Mouse (Mus musculus): ENCODE results near the gene Glyr1. TPM values are rescaled to one million over a fixed set of nuclear protein-coding genes. Genes with fewer than 3 reads are reported as not detected.

Gene Glyr1
- polyA plus RNA-seq, 1 experiment from 2014 or later = 90.5 TPM

GRCm38 (mm10) chr16:5063472-5063871, 13.8 kb upstream of the Glyr1 start:
- WGBS = 87% methylated on average over 4 of the region's 4 CpGs
- H3K9ac ChIP-seq (ENCODE audit: low read length) = no peak overlapping the region
- no peak overlapping the region for H3K4me2 ChIP-seq (ENCODE audit: low read depth, low read length)
- no peak overlapping the region for H3K27ac ChIP-seq (ENCODE audit: low read length)
- no peaks in the 10 kb centered on the region for H3K9me3 ChIP-seq (replicated peaks; ENCODE audit: control insufficient read depth, low read length)
- H3K4me3 ChIP-seq (ENCODE audit: low read length) = no peak overlapping the region
- no peaks in the 10 kb centered on the region for H3K4me1 ChIP-seq (ENCODE audit: control insufficient read depth, insufficient read depth, low read length)
- H3K36me3 ChIP-seq (ENCODE audit: control insufficient read depth, insufficient read depth) = peaks cover 46% of the 10 kb centered on the region
- H3K27me3 ChIP-seq (ENCODE audit: control insufficient read depth, insufficient read depth, low read length) = no peaks in the 10 kb centered on the region
- ATAC-seq (replicated peaks; ENCODE audit: extremely low read depth, insufficient read depth, low FRiP score) = no peak

GRCm38 (mm10) chr16:5058114-5058513, 8.5 kb upstream of the Glyr1 start:
- H3K4me2 ChIP-seq (ENCODE audit: low read depth, low read length) = no peak overlapping the region
- no peaks in the 10 kb centered on the region for H3K4me1 ChIP-seq (ENCODE audit: control insufficient read depth, insufficient read depth, low read length)
- ATAC-seq (replicated peaks; ENCODE audit: extremely low read depth, insufficient read depth, low FRiP score) = no peak
- no peaks in the 10 kb centered on the region for H3K9me3 ChIP-seq (replicated peaks; ENCODE audit: control insufficient read depth, low read length)
- peaks cover 34% of the 10 kb centered on the region for H3K36me3 ChIP-seq (ENCODE audit: control insufficient read depth, insufficient read depth)
- H3K4me3 ChIP-seq (ENCODE audit: low read length) = no peak overlapping the region
- WGBS = 82% methylated on average over 1 of the region's 1 CpGs
- H3K27ac ChIP-seq (ENCODE audit: low read length) = no peak overlapping the region
- H3K9ac ChIP-seq (ENCODE audit: low read length) = no peak overlapping the region
- H3K27me3 ChIP-seq (ENCODE audit: control insufficient read depth, insufficient read depth, low read length) = no peaks in the 10 kb centered on the region

- H3K4me3 ChIP-seq (ENCODE audit: low read length) = peak overlapping the region; percentile 98
- no peaks in the 10 kb centered on the region for H3K27me3 ChIP-seq (ENCODE audit: control insufficient read depth, insufficient read depth, low read length)
- peaks cover 22% of the 10 kb centered on the region for H3K4me1 ChIP-seq (ENCODE audit: control insufficient read depth, insufficient read depth, low read length)
- peak overlapping the region; percentile 100 for H3K27ac ChIP-seq (ENCODE audit: low read length)
- H3K36me3 ChIP-seq (ENCODE audit: control insufficient read depth, insufficient read depth) = peaks cover 22% of the 10 kb centered on the region
- peak overlapping the region; percentile 97 for H3K9ac ChIP-seq (ENCODE audit: low read length)
- under 1% methylated on average over 78 of the region's 78 CpGs for WGBS
- no peaks in the 10 kb centered on the region for H3K9me3 ChIP-seq (replicated peaks; ENCODE audit: control insufficient read depth, low read length)
- peak overlapping the region; percentile 80 for H3K4me2 ChIP-seq (ENCODE audit: low read depth, low read length)
- peak; percentile 66 for ATAC-seq (replicated peaks; ENCODE audit: extremely low read depth, insufficient read depth, low FRiP score)
Measured at GRCm38 (mm10) chr16:5050251-5051110, 818 bp upstream of the Glyr1 start.

GRCm38 (mm10) chr16:5049182-5049773, 385 bp downstream of the Glyr1 start:
- Histone ChIP-seq H3K9ac (ENCODE audit: low read length) (peak overlapping the region; percentile 96), H3K27ac (ENCODE audit: low read length) (peak overlapping the region; percentile 92), H3K27me3 (ENCODE audit: control insufficient read depth, insufficient read depth, low read length) (no peaks in the 10 kb centered on the region), H3K4me1 (ENCODE audit: control insufficient read depth, insufficient read depth, low read length) (peaks cover 22% of the 10 kb centered on the region), H3K4me2 (ENCODE audit: low read depth, low read length) (peak overlapping the region; percentile 96), H3K36me3 (ENCODE audit: control insufficient read depth, insufficient read depth) (peaks cover 26% of the 10 kb centered on the region), H3K9me3 (replicated peaks; ENCODE audit: control insufficient read depth, low read length) (no peaks in the 10 kb centered on the region), H3K4me3 (ENCODE audit: low read length) (peak overlapping the region; percentile 98)
- under 1% methylated on average over 38 of the region's 38 CpGs for WGBS
- ATAC-seq (replicated peaks; ENCODE audit: extremely low read depth, insufficient read depth, low FRiP score) = peak; percentile 23

GRCm38 (mm10) chr16:5045322-5045721, 4.3 kb downstream of the Glyr1 start:
- Histone ChIP-seq H3K27ac (ENCODE audit: low read length) (no peak overlapping the region), H3K9me3 (replicated peaks; ENCODE audit: control insufficient read depth, low read length) (no peaks in the 10 kb centered on the region), H3K4me2 (ENCODE audit: low read depth, low read length) (no peak overlapping the region), H3K9ac (ENCODE audit: low read length) (no peak overlapping the region), H3K4me3 (ENCODE audit: low read length) (no peak overlapping the region), H3K27me3 (ENCODE audit: control insufficient read depth, insufficient read depth, low read length) (no peaks in the 10 kb centered on the region), H3K4me1 (ENCODE audit: control insufficient read depth, insufficient read depth, low read length) (peaks cover 15% of the 10 kb centered on the region), H3K36me3 (ENCODE audit: control insufficient read depth, insufficient read depth) (peaks cover 40% of the 10 kb centered on the region)
- ATAC-seq (replicated peaks; ENCODE audit: extremely low read depth, insufficient read depth, low FRiP score) = no peak
- 95% methylated on average over 3 of the region's 3 CpGs for WGBS

GRCm38 (mm10) chr16:5036649-5037234, 12.9 kb downstream of the Glyr1 start:
- Histone ChIP-seq H3K9me3 (replicated peaks; ENCODE audit: control insufficient read depth, low read length) (no peaks in the 10 kb centered on the region), H3K9ac (ENCODE audit: low read length) (no peak overlapping the region), H3K36me3 (ENCODE audit: control insufficient read depth, insufficient read depth) (peaks cover 71% of the 10 kb centered on the region), H3K27me3 (ENCODE audit: control insufficient read depth, insufficient read depth, low read length) (no peaks in the 10 kb centered on the region), H3K4me3 (ENCODE audit: low read length) (no peak overlapping the region), H3K4me2 (ENCODE audit: low read depth, low read length) (no peak overlapping the region), H3K27ac (ENCODE audit: low read length) (no peak overlapping the region), H3K4me1 (ENCODE audit: control insufficient read depth, insufficient read depth, low read length) (no peaks in the 10 kb centered on the region)
- 78% methylated on average over 5 of the region's 5 CpGs for WGBS
- ATAC-seq (replicated peaks; ENCODE audit: extremely low read depth, insufficient read depth, low FRiP score) = no peak

GRCm38 (mm10) chr16:5035591-5035990, 14.1 kb downstream of the Glyr1 start:
- H3K9ac ChIP-seq (ENCODE audit: low read length) = no peak overlapping the region
- 94% methylated on average over 3 of the region's 3 CpGs for WGBS
- no peak overlapping the region for H3K27ac ChIP-seq (ENCODE audit: low read length)
- H3K27me3 ChIP-seq (ENCODE audit: control insufficient read depth, insufficient read depth, low read length) = no peaks in the 10 kb centered on the region
- no peak overlapping the region for H3K4me3 ChIP-seq (ENCODE audit: low read length)
- no peaks in the 10 kb centered on the region for H3K9me3 ChIP-seq (replicated peaks; ENCODE audit: control insufficient read depth, low read length)
- H3K4me2 ChIP-seq (ENCODE audit: low read depth, low read length) = no peak overlapping the region
- no peak for ATAC-seq (replicated peaks; ENCODE audit: extremely low read depth, insufficient read depth, low FRiP score)
- H3K4me1 ChIP-seq (ENCODE audit: control insufficient read depth, insufficient read depth, low read length) = no peaks in the 10 kb centered on the region
- peaks cover 74% of the 10 kb centered on the region for H3K36me3 ChIP-seq (ENCODE audit: control insufficient read depth, insufficient read depth)

GRCm38 (mm10) chr16:5029847-5030246, 19.8 kb downstream of the Glyr1 start:
- Histone ChIP-seq H3K36me3 (ENCODE audit: control insufficient read depth, insufficient read depth) (peaks cover 82% of the 10 kb centered on the region), H3K27ac (ENCODE audit: low read length) (no peak overlapping the region), H3K4me1 (ENCODE audit: control insufficient read depth, insufficient read depth, low read length) (no peaks in the 10 kb centered on the region), H3K9me3 (replicated peaks; ENCODE audit: control insufficient read depth, low read length) (no peaks in the 10 kb centered on the region), H3K4me3 (ENCODE audit: low read length) (no peak overlapping the region), H3K4me2 (ENCODE audit: low read depth, low read length) (no peak overlapping the region), H3K9ac (ENCODE audit: low read length) (no peak overlapping the region), H3K27me3 (ENCODE audit: control insufficient read depth, insufficient read depth, low read length) (no peaks in the 10 kb centered on the region)
- WGBS = 61% methylated on average over 2 of the region's 2 CpGs
- ATAC-seq (replicated peaks; ENCODE audit: extremely low read depth, insufficient read depth, low FRiP score) = no peak

- ATAC-seq (replicated peaks; ENCODE audit: extremely low read depth, insufficient read depth, low FRiP score) = no peak
- H3K9me3 ChIP-seq (replicated peaks; ENCODE audit: control insufficient read depth, low read length) = no peaks in the 10 kb centered on the region
- H3K4me1 ChIP-seq (ENCODE audit: control insufficient read depth, insufficient read depth, low read length) = no peaks in the 10 kb centered on the region
- H3K27me3 ChIP-seq (ENCODE audit: control insufficient read depth, insufficient read depth, low read length) = no peaks in the 10 kb centered on the region
- WGBS = 92% methylated on average over 3 of the region's 3 CpGs
- H3K4me3 ChIP-seq (ENCODE audit: low read length) = no peak overlapping the region
- H3K9ac ChIP-seq (ENCODE audit: low read length) = no peak overlapping the region
- H3K4me2 ChIP-seq (ENCODE audit: low read depth, low read length) = no peak overlapping the region
- H3K36me3 ChIP-seq (ENCODE audit: control insufficient read depth, insufficient read depth) = peaks cover 78% of the 10 kb centered on the region
- H3K27ac ChIP-seq (ENCODE audit: low read length) = no peak overlapping the region
Measured at GRCm38 (mm10) chr16:5024021-5024420, 25.6 kb downstream of the Glyr1 start.

All from heart, embryonic 16.5 days (tissue).